In the genomic region with DNA sequence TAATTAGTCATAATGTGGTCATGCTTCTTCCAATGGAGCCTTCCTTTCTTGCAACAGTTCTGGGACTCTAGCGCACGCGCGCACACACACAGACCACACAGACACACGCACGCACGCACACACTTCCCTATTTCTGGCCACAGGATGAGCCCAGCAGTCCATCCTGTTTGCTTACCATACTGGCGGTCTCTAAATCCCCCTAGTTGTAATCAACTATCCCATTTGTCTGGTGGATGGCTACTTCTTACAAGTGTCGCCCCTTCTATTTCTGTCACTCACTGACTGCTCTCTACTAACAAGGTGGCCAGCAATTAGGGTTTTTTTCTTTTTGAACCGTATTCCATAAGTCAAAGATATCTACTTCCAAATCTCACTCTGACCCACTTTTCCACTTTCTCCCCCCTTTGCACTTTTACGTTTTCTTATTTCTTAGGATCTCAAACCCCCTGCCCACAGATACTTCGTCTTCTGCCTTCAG, we compare ENCODE assay signal across 8 mouse cellular contexts. TPM values are rescaled to one million over a fixed set of nuclear protein-coding genes. Genes with fewer than 3 reads are reported as not detected.
DNase-seq lines count a peak whose midpoint lies in the region; ATAC-seq and TF ChIP-seq lines count a peak whose summit lies in the region.

No protein-coding gene starts in this region.

- H3K4me3 ChIP-seq in bone marrow, adult 2 months (replicated peaks; ENCODE audit: control insufficient read depth, low read depth, low read length): peak overlapping the region; percentile 42
- H3K4me3 ChIP-seq in liver, embryonic 15.5 days (replicated peaks): peak overlapping the region; percentile 88
- peak overlapping the region; percentile 91 for H3K4me3 ChIP-seq in neural tube, embryonic 12.5 days

- TF ChIP-seq POLR2A in bone marrow, adult 2 months (IDR thresholded peaks at IDR 0.05; ENCODE audit: borderline replicate concordance, control insufficient read depth, low read depth, low read length): no peak

- no peak for TF ChIP-seq CTCF in bone marrow, adult 2 months (IDR thresholded peaks at IDR 0.05; ENCODE audit: control insufficient read depth, insufficient read depth, low read length)

- H3K4me1 ChIP-seq in bone marrow, adult 2 months (ENCODE audit: control insufficient read depth, insufficient read depth, low read length): peaks cover 2% of the 10 kb centered on the region; the same call in 1 of the 2 replicates
- H3K4me1 ChIP-seq in liver, embryonic 15.5 days (replicated peaks): peaks cover 72% of the 10 kb centered on the region
- H3K4me1 ChIP-seq in neural tube, embryonic 12.5 days: peaks cover 14% of the 10 kb centered on the region

- WGBS in bone marrow, adult 2 months: 2% methylated on average over 12 of the region's 12 CpGs
- 4% methylated on average over 12 of the region's 12 CpGs for WGBS in liver, embryonic 15.5 days (ENCODE audit: insufficient replicate concordance)
- 37% methylated on average over 12 of the region's 12 CpGs for WGBS in neural tube, embryonic 12.5 days

- DNase-seq in right cerebral cortex, adult 2 months (ENCODE audit: low spot score in 2 of 2): peak; percentile 35 to 40
- DNase-seq in right cerebral cortex, postnatal 4 days: no peak
- DNase-seq in kidney, adult 8-10 months: peak; percentile 31 to 49
- DNase-seq in gastrocnemius, postnatal 25 days: no peak

- H3K27ac ChIP-seq in bone marrow, adult 2 months (ENCODE audit: control insufficient read depth, insufficient read depth, low read depth, low read length, poor library complexity): peak overlapping the region; percentile 83; the same call in 1 of the 2 replicates
- H3K27ac ChIP-seq in liver, embryonic 15.5 days (replicated peaks): peak overlapping the region; percentile 94
- H3K27ac ChIP-seq in neural tube, embryonic 12.5 days: peak overlapping the region; percentile 97

- peak overlapping the region; percentile 99 for H3K4me2 ChIP-seq in liver, embryonic 15.5 days
- peak overlapping the region; percentile 82 for H3K4me2 ChIP-seq in neural tube, embryonic 12.5 days (replicated peaks)

- no peaks in the 10 kb centered on the region for H3K27me3 ChIP-seq in liver, embryonic 15.5 days
- H3K27me3 ChIP-seq in neural tube, embryonic 12.5 days (replicated peaks): no peaks in the 10 kb centered on the region

- peak overlapping the region; percentile 93 for H3K9ac ChIP-seq in liver, embryonic 15.5 days
- H3K9ac ChIP-seq in neural tube, embryonic 12.5 days: peak overlapping the region; percentile 98; the same call in 1 of the 2 replicates

- H3K36me3 ChIP-seq in liver, embryonic 15.5 days (replicated peaks): no peaks in the 10 kb centered on the region
- H3K36me3 ChIP-seq in neural tube, embryonic 12.5 days: no peaks in the 10 kb centered on the region

- no peaks in the 10 kb centered on the region for H3K9me3 ChIP-seq in liver, embryonic 15.5 days (replicated peaks)
- H3K9me3 ChIP-seq in neural tube, embryonic 12.5 days: no peaks in the 10 kb centered on the region

- ATAC-seq in granulocyte monocyte progenitor cell, adult 5-6 weeks (replicated peaks; ENCODE audit: poor library complexity, severe bottlenecking): peak; percentile 81
- ATAC-seq in liver, embryonic 15.5 days (ENCODE audit: insufficient read depth): peak; percentile 25; the same call in 1 of the 2 replicates
- ATAC-seq in neural tube, embryonic 12.5 days (ENCODE audit: low FRiP score, low read depth): 0 out of 2 replicates have a peak, but pooled peaks have one; percentile 28

RNA-seq across cellular contexts. Expression of a gene that starts 0.3 kb away (rescaled TPM):
- 15.3 and 24.5 TPM in 2 replicates for polyA plus RNA-seq in bone marrow, adult 2 months (2011; ENCODE audit: insufficient read depth, insufficient read length, low replicate concordance, missing spikeins)
- 39.1 and 39.4 TPM in 2 replicates for total RNA-seq in granulocyte monocyte progenitor cell, adult 5-6 weeks (2014; fragmentation: Nextera tagmentation)
- total RNA-seq in granulocyte monocyte progenitor cell, adult 5-6 weeks (2017): 17.7 and 18.5 TPM in 2 replicates
- 5.5 and 6.2 TPM in 2 replicates for polyA plus RNA-seq in liver, embryonic 15.5 days (2015; fragmentation: Nextera tagmentation; extraction: Ambion mirVana)
- polyA plus RNA-seq in neural tube, embryonic 12.5 days (2016; fragmentation: Nextera tagmentation; extraction: Ambion mirVana): 26.1 and 29.9 TPM in 2 replicates
- total RNA-seq in gastrocnemius, postnatal 25 days (2021): 10 to 100 TPM; 62.2 to 71.7 TPM

RNA-seq across cellular contexts. Expression of a gene that starts 11.3 kb away (rescaled TPM):
- 0.41 TPM in 1 of 2 replicates, not detected in the other for polyA plus RNA-seq in bone marrow, adult 2 months (2011; ENCODE audit: insufficient read depth, insufficient read length, low replicate concordance, missing spikeins)
- total RNA-seq in granulocyte monocyte progenitor cell, adult 5-6 weeks (2014; fragmentation: Nextera tagmentation): 4.4 and 5.7 TPM in 2 replicates
- 1.0 and 1.2 TPM in 2 replicates for total RNA-seq in granulocyte monocyte progenitor cell, adult 5-6 weeks (2017)
- polyA plus RNA-seq in liver, embryonic 15.5 days (2015; fragmentation: Nextera tagmentation; extraction: Ambion mirVana): 0.28 and 0.29 TPM in 2 replicates
- polyA plus RNA-seq in neural tube, embryonic 12.5 days (2016; fragmentation: Nextera tagmentation; extraction: Ambion mirVana): 1.7 and 2.0 TPM in 2 replicates
- under 1 TPM; 0.29 to 0.36 TPM for total RNA-seq in gastrocnemius, postnatal 25 days (2021)

RNA-seq across cellular contexts. Expression of a gene that starts 45.4 kb away (rescaled TPM):
- polyA plus RNA-seq in bone marrow, adult 2 months (2011; ENCODE audit: insufficient read depth, insufficient read length, low replicate concordance, missing spikeins): 26.2 and 95.5 TPM in 2 replicates
- 98.4 and 108 TPM in 2 replicates for total RNA-seq in granulocyte monocyte progenitor cell, adult 5-6 weeks (2014; fragmentation: Nextera tagmentation)
- total RNA-seq in granulocyte monocyte progenitor cell, adult 5-6 weeks (2017): 158 and 163 TPM in 2 replicates
- 113 and 129 TPM in 2 replicates for polyA plus RNA-seq in liver, embryonic 15.5 days (2015; fragmentation: Nextera tagmentation; extraction: Ambion mirVana)
- 197 and 200 TPM in 2 replicates for polyA plus RNA-seq in neural tube, embryonic 12.5 days (2016; fragmentation: Nextera tagmentation; extraction: Ambion mirVana)
- total RNA-seq in gastrocnemius, postnatal 25 days (2021): 100 to 1,000 TPM; 179 to 189 TPM

Comparison
In these comparisons a context has a peak if more than half of its experiments do, and no peak if none do; other contexts are left out.
1. DNase-seq: peak in right cerebral cortex, adult 2 months (2 of 2) and kidney, adult 8-10 months (2 of 2); none in right cerebral cortex, postnatal 4 days (single experiment) and gastrocnemius, postnatal 25 days (single experiment).
2. ATAC-seq: peak in every context shown above with its lines; median percentile 81 in granulocyte monocyte progenitor cell, adult 5-6 weeks; 28 in neural tube, embryonic 12.5 days; 25 in liver, embryonic 15.5 days.
3. Peak in every context shown above with its lines, with median percentiles within 50 percentile points of each other: H3K27ac ChIP-seq and H3K4me3 ChIP-seq.